Mouse (Mus musculus) spleen, adult 18-20 months (tissue): ENCODE results near the gene Lsm4.
A peak's percentile ranks its signal among the peaks of the same experiment; 100 is the strongest.

Experiments
- DNase-seq, 2 experiments: peaks; one replicate each; pipeline ENCODE4 v3.0.0; 2022; ENCODE audit warnings: mixed read lengths in 2 of 2

The Lsm4 gene

GRCm38 (mm10) chr8:70680039-70680438, 7.0 kb downstream of the Lsm4 start:
- DNase-seq: no peak

GRCm38 (mm10) chr8:70681410-70681809, 8.4 kb downstream of the Lsm4 start:
- no peak for DNase-seq

- no peak for DNase-seq
Observed at GRCm38 (mm10) chr8:70682193-70682592, 9.1 kb downstream of the Lsm4 start.

GRCm38 (mm10) chr8:70682692-70683091, 9.6 kb downstream of the Lsm4 start:
- DNase-seq: no peak

GRCm38 (mm10) chr8:70684291-70684690, 11.2 kb downstream of the Lsm4 start:
- DNase-seq: no peak

- no peak for DNase-seq
Observed at GRCm38 (mm10) chr8:70687576-70687975, 14.5 kb downstream of the Lsm4 start.

- DNase-seq: no peak
Observed at GRCm38 (mm10) chr8:70688136-70688535, 15.1 kb downstream of the Lsm4 start.

- DNase-seq: no peak
Observed at GRCm38 (mm10) chr8:70689892-70690390, 16.9 kb downstream of the Lsm4 start.

- no peak for DNase-seq
Observed at GRCm38 (mm10) chr8:70691230-70691629, 18.2 kb downstream of the Lsm4 start.

- no peak for DNase-seq
Observed at GRCm38 (mm10) chr8:70691727-70692231, 18.7 kb downstream of the Lsm4 start.

- peak in 1 of 2 experiments; percentile 28 for DNase-seq
Observed at GRCm38 (mm10) chr8:70693636-70694035, 20.6 kb downstream of the Lsm4 start.

GRCm38 (mm10) chr8:70695318-70696018, 22.4 kb downstream of the Lsm4 start:
- DNase-seq: peak; percentile 81 to 85

- DNase-seq: peak; percentile 52 to 65
Observed at GRCm38 (mm10) chr8:70696019-70696885, 23.2 kb downstream of the Lsm4 start.

GRCm38 (mm10) chr8:70696946-70697345, 23.9 kb downstream of the Lsm4 start:
- no peak for DNase-seq

GRCm38 (mm10) chr8:70697366-70698250, 24.6 kb downstream of the Lsm4 start:
- no peak for DNase-seq

GRCm38 (mm10) chr8:70698310-70699109, 25.5 kb downstream of the Lsm4 start, which contains the start of gene Jund:
TSS of gene Jund (plus strand) at chr8:70698949.
- DNase-seq: peak; percentile 99 to 100

GRCm38 (mm10) chr8:70699116-70699833, 26.2 kb downstream of the Lsm4 start:
- DNase-seq: peak; percentile 64

- peak; percentile 79 to 81 for DNase-seq
Observed at GRCm38 (mm10) chr8:70699834-70700554, 26.9 kb downstream of the Lsm4 start.

- DNase-seq: peak; percentile 91 to 92
Observed at GRCm38 (mm10) chr8:70700555-70700922, 27.5 kb downstream of the Lsm4 start.
